Mouse (Mus musculus) urinary bladder, adult 2 months (tissue): ENCODE data around the gene Sft2d1. TPM values are rescaled to one million over a fixed set of nuclear protein-coding genes. Genes with fewer than 3 reads are reported as not detected.
"Not testable (repeated sequence)": the region's sequence is repeated elsewhere in the genome, so short reads cannot be mapped to it uniquely, and the experiment has no call there.

ENCODE experiments used
- DNase-seq: peaks from one replicate; pipeline ENCODE4 v3.0.0; 2022; ENCODE audit warnings: low spot score
- polyA plus RNA-seq: library from polyadenylated mRNA; depleted of rRNA; stranded (reverse); fragments of >200 nt; gene quantifications from 2 replicates; pipeline ENCODE4 v1.2.3, GENCODE M21; 2012; rRNA removed

The Sft2d1 gene
- polyA plus RNA-seq = 88.8 and 142 TPM in 2 replicates

DNA sequence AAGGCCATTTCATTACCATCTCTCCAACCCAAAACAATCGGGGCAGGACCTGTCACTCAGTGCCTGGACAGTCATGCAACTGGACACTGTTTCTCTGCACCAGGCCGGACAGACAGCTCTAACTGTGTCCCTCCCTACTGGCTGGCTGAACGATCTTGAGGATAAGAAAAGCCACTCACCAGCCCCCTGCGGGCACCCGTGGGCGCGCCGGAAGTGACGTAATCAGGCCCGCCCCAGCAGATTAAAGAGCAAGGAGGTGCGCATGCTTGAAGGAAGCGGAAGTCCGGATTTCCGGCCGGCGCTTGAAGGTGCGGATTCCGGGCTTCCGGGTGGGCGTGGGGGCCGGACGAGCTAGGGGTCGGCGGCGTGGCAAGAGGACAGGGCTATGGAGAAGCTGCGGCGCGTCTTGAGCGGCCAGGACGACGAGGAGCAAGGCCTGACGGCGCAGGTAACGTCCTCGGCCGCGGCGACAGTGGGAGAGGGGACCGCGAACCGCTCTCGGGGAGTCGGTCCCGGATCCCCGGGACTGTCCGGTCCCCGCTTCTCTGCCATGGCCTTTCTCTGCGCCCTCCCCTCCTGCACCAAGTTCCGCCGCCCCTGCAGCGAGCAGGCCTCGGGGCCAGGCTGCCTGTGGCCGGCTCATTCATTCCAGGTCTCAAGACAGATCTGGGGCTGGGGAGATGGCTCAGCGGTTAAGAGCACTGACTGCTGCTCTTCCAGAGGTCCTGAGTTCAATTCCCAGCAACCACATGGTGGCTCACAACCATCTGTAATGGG is at the start of gene Sft2d1:
Gene Sft2d1, plus strand, starts transcription at position 265 of the 777 bp plus-strand sequence.
- peak; percentile 91 for DNase-seq

DNA sequence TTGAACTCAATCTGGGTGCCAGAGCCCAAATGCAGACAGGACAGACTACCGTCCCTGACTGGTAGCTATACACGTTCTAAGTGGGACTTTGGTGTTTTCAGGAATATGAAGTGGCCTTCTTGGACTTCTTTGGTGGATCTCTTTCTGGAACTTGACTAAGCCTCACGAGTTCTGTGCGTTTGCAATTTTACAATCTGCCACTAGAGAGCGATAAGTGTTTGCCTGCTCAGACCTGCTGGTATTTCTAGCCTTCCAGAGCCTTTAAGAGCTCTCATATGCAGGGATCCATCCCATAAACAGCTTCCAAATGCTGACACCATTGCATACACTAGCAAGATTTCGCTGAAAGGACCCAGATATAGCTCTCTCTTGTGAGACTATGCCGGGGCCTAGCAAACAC is 46.3 kb upstream of the Sft2d1 start:
- not testable (repeated sequence) for DNase-seq

DNA sequence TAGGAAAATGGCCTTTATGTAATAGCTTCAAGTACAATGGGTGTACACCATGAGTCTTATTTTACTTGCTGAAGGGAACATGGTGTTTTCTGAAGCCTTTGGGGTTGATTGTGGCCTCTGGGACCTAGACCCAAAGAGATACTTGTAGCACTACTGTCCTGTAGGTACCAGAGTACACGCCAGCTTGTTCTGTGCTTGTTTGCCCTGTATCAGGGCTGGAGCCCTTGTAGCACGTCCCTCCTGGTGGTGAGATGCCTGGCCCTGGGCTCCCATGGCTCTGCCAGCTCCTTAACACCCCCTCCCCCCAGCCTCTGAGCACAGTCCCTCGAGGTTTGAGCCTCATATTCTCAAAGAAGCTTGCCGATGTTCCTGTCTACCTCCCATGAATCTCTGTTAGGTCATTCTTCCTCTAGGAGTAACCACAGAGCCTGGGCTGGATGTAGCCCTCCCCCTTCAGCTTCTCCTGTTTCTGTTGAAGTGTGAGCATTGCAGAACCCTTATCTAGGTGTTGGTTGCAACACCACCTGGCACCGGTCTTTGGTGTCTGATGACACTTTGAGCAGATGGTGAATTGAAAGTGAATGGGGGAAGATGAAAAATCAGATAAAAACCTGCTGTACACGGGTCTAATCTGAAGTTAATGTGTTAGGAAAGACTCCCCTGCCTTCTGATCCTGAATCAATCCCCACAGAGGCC is 38.7 kb upstream of the Sft2d1 start:
- no peak for DNase-seq

DNA sequence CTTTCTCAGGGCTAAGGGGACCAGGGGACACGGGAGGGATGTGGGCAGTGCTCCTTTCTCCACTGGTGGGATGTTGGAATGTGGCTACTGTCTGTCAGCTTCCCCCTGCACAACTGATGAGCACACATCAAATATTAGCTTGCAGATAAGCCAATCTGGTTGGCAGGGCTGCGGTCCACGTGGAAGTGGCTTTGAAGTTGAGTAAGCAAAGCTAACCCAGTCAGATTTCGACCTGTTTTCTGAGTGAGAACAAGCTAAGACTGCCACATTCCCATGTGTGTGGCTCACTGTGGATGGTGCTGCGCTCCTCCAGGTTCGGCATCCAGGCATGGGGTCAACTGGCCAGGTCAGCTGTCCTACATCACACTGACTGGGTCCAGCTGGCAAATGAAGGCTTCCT is 38.0 kb upstream of the Sft2d1 start:
- no peak for DNase-seq

DNA sequence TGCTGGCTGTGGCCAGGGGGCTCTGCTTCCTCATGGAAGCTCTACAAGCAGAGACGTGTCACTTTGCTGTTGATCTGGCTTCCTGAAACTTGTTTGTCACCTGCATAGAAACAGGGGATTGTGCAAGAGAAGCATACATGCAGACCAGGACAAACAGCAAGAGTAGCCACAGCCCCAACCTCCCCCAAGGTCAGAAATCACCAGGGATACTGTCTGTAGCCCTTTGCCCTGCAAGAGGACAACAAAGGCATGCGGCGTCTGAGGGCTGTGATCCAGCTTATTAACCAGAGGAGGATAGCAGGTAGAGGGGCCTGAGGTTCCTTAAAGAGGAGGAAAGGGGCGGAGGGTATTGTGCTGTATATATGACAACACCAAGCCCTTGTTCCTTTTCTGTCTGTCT is 34.8 kb upstream of the Sft2d1 start:
- DNase-seq = no peak

DNA sequence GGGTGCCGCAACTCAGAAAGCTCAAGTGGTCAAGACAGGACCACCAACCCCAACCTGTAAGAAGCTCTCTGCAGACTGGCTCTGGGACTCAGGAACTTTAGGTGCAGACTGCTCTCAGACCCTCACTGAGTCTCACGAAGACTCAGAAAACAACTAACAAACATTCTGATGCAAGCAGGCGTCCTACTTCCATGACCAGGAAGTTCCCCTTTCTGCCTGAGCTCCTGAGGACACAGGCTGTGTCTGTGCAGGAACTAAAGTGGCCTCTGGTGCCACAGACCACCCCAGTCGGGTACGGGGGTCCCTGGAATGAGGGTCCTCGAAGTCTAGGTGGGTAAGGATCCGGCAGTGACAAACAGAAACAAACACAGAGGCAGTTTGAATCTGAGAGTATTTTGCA is 34.2 kb upstream of the Sft2d1 start:
- DNase-seq = no peak

DNA sequence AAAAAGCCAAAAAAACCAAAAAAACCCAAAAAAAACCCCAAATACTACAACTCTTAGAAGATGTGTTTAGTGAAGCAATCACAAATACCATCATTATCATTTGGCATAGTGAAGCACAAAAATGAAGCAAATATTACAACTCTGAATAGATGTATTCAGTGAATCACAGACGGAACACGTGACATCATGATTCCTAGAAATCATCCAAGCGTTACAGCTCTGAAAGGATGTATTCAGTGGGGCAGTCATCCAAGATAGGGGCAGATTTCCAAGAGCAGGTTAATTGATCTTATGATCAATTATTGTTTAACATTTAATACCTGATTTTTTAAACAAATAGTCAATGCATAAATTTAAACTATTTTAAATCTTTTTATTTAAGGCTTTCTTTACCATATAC is 33.6 kb upstream of the Sft2d1 start:
- DNase-seq = no peak

DNA sequence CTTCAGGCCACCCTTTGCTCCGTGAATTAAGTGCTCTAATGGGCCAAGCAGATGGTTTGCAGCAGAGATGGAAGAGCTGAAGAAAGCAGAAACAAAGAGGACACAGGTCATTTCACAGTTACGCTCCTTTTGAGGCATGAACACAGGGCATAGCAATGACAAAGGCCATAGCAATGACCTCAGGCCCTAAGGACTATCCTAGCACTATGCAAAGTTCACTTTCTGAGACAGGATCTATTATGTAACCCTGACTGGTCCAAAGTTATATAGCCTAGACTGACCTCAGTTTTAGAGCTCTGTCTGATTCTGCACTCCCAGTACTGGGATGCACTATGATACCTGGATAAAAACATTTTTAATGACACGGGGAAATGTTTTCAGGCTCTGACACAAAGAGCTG is 32.5 kb upstream of the Sft2d1 start:
- DNase-seq = no peak

DNA sequence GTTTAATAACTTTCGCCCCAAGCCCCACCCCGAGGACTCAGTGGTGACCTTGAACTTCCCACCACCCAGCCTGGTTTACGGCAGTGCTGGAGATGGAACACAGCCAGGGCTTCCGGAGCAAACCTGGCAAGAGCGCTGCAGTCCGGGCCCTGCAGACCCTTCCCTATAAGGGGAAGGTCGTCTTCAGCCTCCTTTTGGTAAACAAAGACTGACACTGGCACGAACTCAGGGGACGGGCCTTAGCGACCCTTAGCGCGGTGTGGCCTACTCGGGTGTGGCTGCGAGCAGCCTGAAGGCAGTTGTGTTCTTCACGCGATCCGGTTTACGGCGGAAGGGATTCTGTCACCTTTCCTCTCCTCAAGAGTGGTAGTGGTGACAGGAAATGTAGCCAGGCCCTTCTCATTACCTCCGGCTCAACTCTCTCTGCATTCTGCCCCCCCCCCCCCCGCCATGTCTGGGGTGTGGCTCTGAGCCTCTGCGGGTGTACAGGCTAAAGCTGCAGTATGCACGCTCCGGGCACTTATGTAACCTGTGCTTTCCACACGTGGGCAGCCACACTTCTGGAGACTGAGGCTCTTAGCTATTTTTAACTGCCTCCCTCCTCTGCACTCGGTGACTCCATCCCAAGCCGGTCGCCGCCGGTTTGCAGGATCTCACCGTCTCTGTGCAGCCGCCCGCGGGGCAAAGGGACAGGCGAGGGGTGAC is 27.9 kb upstream of the Sft2d1 start, which contains the start of gene Mpc1:
Gene Mpc1, plus strand, starts transcription at position 84 of the 705 bp plus-strand sequence.
- peak; percentile 40 for DNase-seq

DNA sequence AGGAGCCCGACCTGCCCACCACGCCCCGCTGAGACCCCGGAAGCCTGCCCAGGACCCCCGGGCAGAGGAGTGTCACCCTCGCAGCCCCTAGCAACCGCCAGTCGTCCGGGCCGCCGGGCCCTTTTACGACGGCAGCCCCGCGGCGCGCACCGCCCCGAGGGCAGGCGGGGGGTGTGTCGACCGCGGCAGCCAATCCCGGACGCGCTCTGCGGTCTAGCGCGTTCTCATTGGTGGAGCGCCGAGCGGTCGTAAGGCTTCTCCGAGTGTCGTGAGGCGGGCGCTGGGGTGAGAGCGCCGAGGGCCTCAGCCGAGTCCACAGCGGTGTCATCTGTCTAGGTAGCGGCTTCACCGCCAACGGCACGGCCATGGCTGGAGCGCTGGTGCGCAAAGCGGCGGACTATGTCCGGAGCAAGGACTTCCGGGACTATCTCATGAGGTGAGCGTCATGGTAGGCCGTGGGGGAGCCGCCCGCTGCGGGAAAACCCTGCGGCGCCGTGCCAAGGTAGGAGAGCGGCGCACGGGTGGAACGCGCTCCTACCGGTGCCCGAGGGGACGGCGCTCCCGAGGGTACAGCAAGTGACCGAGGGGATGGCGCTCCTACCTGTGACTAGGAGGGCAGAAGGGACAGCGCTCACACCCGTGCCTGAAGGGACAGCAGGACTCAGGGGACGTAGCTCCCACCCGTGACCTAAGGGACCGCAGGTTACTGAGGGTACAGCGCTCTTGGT is 27.2 kb upstream of the Sft2d1 start:
- DNase-seq = peak; percentile 95

DNA sequence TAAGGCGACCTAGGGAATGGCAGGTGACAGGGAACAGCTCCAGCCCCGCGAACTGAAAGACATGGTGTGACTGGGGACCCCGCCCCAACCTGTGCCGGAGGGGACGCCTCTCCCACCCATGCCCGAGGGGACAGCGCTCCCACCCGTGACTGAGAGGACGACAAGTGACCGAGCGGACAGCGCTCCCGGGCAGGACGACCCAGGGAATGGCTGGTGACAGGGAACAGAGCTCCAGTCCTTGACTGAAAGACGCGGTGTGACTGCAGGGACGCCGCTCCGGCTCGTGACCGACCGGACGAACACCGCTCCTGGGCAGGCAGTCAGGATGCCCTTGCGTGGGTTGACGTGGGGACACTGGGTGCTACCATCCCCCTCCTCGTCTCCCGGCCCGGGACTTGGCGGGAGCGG is 26.6 kb upstream of the Sft2d1 start:
- peak; percentile 39 for DNase-seq

DNA sequence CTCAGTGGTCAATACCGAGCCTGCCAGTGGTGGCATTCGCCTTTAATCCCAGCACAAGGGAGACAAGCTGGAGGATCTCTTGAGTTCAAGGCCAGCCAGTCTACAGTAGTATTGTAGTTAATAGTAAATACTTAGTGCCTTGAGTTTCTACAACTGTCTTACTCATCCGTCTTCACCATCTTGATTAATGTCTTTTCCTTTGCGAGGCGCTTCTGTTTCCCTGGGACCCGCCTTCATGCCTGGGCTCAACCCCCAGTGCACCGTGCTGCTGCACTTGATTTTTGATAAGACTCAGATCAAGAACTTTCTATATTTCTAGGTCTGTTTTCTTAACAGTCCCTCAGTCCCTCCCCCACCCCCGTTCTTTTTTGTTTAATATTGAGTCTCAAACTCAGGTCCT is 25.8 kb upstream of the Sft2d1 start:
- no peak for DNase-seq

DNA sequence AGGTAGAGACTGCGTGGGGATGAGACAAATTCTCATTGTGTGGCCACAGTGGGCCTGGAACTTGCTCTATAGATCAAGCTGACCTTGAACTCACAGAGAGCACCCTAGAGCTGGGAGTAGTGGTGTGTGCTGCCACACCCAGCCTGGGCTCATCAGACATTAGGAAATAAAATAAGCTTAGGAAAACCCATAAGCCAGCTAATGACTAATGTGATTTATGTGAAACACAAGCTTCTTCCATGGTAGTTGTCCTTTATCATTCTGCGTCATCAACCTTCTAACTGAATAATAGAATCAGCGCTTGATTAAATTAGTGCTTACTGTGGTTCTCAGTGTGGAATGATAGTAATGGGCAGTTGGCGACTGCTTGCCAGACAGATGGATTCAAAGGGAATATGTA is 23.9 kb upstream of the Sft2d1 start:
- DNase-seq = no peak

DNA sequence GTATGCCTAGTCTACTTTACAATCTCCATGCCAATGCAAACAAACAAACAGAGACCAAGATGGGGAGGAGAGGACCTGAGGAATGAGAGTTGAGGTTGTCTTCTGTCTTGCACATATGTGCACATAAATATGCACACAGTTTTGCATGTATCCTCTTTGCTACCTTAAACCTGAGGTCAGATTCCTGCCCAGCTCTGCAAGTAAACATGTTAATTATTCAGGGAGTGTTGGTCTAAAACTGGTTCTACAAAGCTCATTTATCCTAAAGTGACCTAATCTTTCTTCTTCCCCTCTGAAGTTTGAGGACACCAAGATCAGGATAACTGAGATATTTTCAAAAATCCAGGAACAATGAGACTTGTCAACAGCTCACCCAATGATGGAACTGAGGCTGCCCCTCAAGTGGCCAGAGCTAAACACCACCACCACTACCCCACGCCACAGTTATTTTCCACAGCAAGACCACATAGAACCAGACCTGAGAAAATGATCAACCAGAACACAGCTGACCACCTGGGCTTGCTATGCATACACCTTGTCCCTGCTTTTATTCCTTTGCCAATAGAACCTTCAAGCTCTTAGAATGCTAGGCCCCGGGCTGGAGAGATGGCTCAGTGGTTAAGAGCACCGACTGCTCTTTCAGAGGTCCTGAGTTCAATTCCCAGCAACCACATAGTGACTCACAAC is 20.8 kb upstream of the Sft2d1 start:
- DNase-seq = no peak

DNA sequence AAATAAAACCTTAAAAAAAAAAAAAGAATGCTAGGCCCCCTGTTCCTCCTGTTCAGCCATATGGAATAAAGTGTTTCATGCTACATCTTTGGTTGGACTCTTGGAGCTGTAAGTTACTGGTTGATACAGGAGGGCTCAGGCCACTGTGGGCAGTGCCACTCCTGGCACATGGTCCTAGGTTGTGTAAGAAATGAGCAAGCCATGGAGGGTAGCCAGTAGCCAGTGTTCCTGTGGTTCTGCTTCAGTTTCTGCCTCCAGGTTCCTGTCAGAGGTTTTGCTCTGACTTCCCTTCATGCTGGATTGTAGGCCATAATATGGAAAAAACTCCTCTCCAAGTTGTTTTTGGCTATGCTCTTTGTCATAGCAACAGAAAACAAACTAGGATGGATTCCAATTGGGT is 20.2 kb upstream of the Sft2d1 start:
- DNase-seq = no peak

DNA sequence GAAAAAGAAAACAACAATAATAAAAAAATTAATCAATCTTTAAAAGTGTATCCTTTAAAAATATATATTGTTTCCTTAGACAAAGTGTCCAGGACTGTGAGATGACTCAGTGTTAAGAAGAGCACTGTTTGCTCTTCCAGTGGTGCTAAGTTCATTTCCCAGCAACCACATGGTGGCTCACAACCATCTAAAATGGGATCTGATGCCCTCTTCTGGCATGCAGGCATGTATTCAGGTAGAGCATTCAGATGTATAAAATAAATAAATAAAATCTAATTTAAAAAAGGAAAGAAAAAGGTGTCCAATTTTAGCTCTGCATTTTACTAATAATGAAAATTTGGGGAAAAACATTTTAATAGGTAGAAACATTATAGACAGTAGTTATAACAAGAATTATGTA is 15.1 kb upstream of the Sft2d1 start:
- DNase-seq = no peak

DNA sequence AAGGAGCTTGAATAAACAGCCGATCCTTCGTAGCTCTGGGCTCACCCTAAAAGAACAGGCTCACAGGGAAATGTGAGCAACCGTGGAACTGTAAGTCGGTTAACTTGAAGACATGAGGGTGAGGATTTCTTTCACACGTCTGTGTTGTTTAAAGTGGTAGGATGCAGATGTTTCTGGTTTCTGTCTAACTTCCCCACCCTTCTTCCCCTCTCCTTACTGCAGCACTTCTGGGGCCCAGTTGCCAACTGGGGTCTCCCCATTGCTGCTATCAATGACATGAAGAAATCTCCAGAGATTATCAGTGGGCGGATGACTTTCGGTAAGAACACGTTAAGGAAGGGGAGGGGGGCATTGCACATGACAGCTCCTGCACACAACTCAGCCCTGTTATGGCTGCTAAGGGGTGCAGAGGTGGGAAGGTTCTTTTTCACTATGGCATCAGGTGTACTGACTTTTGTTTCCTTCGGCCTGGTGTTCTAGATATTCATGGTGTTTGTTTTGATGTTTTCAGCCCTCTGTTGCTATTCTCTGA is 14.5 kb upstream of the Sft2d1 start:
- no peak for DNase-seq

DNA sequence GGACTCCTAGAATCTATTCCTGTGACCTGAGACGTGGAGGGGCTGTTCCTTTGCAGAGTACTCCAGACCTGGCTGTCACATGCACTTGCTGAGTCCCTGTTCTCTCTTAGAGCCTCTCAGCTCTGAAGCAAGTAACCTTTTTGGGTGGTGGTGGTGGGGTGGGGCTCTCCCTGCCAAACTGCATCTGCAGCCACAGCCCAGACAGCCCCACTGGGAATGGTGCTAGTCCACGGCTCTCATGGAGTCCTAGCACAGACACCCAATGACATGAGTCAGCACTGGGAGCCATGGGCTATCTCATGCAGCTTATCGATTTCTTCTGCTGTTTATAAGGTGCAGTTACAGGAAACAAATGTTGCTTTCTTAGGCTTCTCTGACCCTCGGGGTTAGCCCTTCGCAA is 13.2 kb upstream of the Sft2d1 start:
- DNase-seq = no peak

DNA sequence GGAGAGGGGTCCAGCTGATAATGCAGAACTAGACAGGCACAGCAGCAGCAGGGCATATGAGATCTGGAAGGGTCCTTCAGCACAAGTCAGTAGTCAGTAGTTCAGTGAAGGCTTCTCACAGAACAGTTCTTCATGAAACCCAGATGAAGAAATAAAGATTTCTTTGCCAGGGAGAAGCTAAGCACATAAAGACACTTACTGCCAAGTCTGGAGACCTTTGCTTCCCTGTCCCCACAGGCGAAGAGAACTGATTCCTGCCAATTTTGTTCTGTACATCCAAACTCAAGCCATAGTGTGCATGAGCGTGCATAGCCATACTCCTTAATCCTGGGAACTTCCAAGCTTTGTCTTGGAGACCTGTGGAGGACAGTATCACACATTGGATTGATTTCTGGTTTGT is 12.6 kb upstream of the Sft2d1 start:
- DNase-seq = no peak

DNA sequence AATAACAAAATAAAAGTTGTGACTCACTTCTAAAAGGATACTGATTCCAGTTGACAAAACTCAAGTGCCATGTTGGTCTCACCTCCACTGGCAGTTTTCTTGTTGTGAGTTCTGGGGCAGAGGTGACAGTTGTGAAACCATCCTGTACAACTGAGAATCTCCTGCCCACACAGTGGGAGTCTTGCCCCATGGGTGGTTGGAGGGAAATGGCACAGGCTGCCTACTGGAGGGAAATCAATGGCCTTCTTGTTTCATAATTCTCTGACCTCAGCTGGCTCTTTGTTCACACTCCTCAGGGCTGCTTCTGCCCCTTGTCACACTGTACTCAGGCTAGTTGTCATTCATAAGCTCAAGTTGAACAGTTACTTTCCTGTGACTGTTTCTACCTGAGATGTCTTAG is 11.4 kb upstream of the Sft2d1 start:
- DNase-seq = no peak

DNA sequence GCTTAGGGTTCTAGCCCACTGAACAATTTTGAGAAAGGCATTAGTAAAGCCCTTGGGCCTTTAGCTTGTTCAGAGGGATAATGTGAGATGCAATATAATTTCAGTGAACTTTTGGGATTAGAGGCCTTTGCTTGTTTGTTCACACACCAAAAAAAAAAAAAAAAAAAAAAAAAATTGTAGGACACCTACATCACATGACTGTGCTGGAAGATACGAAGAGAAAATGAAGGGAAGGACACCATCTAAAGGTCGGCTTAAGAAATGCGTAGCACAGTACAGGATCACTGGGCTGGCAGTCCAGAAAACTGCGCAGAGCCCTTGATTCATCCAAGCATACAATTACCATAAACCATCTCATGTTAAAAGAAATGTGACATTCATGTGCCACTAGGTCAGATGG is 9.4 kb upstream of the Sft2d1 start:
- no peak for DNase-seq
